Mouse (Mus musculus): Measurements from ENCODE around the gene Fhod1. TPM values are rescaled to one million over a fixed set of nuclear protein-coding genes. Genes with fewer than 3 reads are reported as not detected.
A peak's percentile ranks its signal among the peaks of the same experiment; 100 is the strongest.

Fhod1 gene
- total RNA-seq, 2 experiments from 2014 or later: 1.7 to 2.8 TPM

GRCm38 (mm10) chr8:105349096-105349771, 1.5 kb upstream of the Fhod1 start:
- peak in 1 of 2 experiments; percentile 36 for DNase-seq (ENCODE audit: extremely low spot score in 1 of 2, low spot score in 1 of 2)

- DNase-seq (ENCODE audit: extremely low spot score in 1 of 2, low spot score in 1 of 2): peak in 1 of 2 experiments; percentile 34
These were observed 820 bp upstream of the Fhod1 start, which contains the start of gene Slc9a5 for GRCm38 (mm10) chr8:105348450-105349095. Slc9a5 (plus strand) TSS chr8:105348843.

- no peak for DNase-seq (ENCODE audit: extremely low spot score in 1 of 2, low spot score in 1 of 2)
These were observed 934 bp downstream of the Fhod1 start for GRCm38 (mm10) chr8:105346611-105347427.

GRCm38 (mm10) chr8:105345061-105345975, 2.4 kb downstream of the Fhod1 start:
- DNase-seq (ENCODE audit: extremely low spot score in 1 of 2, low spot score in 1 of 2): no peak

GRCm38 (mm10) chr8:105343791-105344574, 3.8 kb downstream of the Fhod1 start:
- DNase-seq (ENCODE audit: extremely low spot score in 1 of 2, low spot score in 1 of 2): no peak

GRCm38 (mm10) chr8:105342768-105343167, 5.0 kb downstream of the Fhod1 start:
- no peak for DNase-seq (ENCODE audit: extremely low spot score in 1 of 2, low spot score in 1 of 2)

GRCm38 (mm10) chr8:105341399-105341798, 6.4 kb downstream of the Fhod1 start:
- no peak for DNase-seq (ENCODE audit: extremely low spot score in 1 of 2, low spot score in 1 of 2)

GRCm38 (mm10) chr8:105339886-105340635, 7.7 kb downstream of the Fhod1 start:
- no peak for DNase-seq (ENCODE audit: extremely low spot score in 1 of 2, low spot score in 1 of 2)

GRCm38 (mm10) chr8:105338992-105339391, 8.8 kb downstream of the Fhod1 start:
- DNase-seq (ENCODE audit: extremely low spot score in 1 of 2, low spot score in 1 of 2): no peak

GRCm38 (mm10) chr8:105336373-105337130, 11.2 kb downstream of the Fhod1 start:
- DNase-seq (ENCODE audit: extremely low spot score in 1 of 2, low spot score in 1 of 2): no peak

- no peak for DNase-seq (ENCODE audit: extremely low spot score in 1 of 2, low spot score in 1 of 2)
These were observed 15.2 kb downstream of the Fhod1 start for GRCm38 (mm10) chr8:105332523-105332922.

GRCm38 (mm10) chr8:105331931-105332330, 15.8 kb downstream of the Fhod1 start:
- no peak for DNase-seq (ENCODE audit: extremely low spot score in 1 of 2, low spot score in 1 of 2)

- DNase-seq (ENCODE audit: extremely low spot score in 1 of 2, low spot score in 1 of 2): no peak
These were observed 16.3 kb downstream of the Fhod1 start for GRCm38 (mm10) chr8:105331469-105331868.

GRCm38 (mm10) chr8:105330325-105330724, 17.4 kb downstream of the Fhod1 start:
- no peak for DNase-seq (ENCODE audit: extremely low spot score in 1 of 2, low spot score in 1 of 2)

- no peak for DNase-seq (ENCODE audit: extremely low spot score in 1 of 2, low spot score in 1 of 2)
These were observed 20.8 kb downstream of the Fhod1 start for GRCm38 (mm10) chr8:105326968-105327367.

GRCm38 (mm10) chr8:105326141-105326672, 21.5 kb downstream of the Fhod1 start, which contains the start of the genes Lrrc29 and Tmem208:
Lrrc29 (minus strand) TSS chr8:105326278.
Tmem208 (plus strand) TSS chr8:105326354.
- peak; percentile 93 to 94 for DNase-seq (ENCODE audit: extremely low spot score in 1 of 2, low spot score in 1 of 2)

GRCm38 (mm10) chr8:105325641-105326093, 22.1 kb downstream of the Fhod1 start:
- DNase-seq (ENCODE audit: extremely low spot score in 1 of 2, low spot score in 1 of 2): no peak
